Mouse (Mus musculus) heart, postnatal 0 days (tissue): ENCODE results near the gene Olfr1402. TPM values are rescaled to one million over a fixed set of nuclear protein-coding genes. Genes with fewer than 3 reads are reported as not detected.
A peak's percentile ranks its signal among the peaks of the same experiment; 100 is the strongest.

Source experiments
- ATAC-seq: fragments of 200-750 bp; cut with Nextera tagmentation; 2 replicates; pipeline ENCODE4 v1.8.0; 2017; ENCODE audit warnings: low read depth, moderate number of reproducible peaks, moderate library complexity; ENCODE audit not compliant: insufficient read depth
- DNase-seq: peaks from one replicate; pipeline ENCODE4 v3.0.0-alpha.2; 2016; ENCODE audit warnings: low spot score
- H3K27ac ChIP-seq: fragments of 300-500 bp; sonication (generic); 2 replicates; pipeline ENCODE4 v1.5.1; 2014; ENCODE audit warnings: low read depth, mild to moderate bottlenecking
- H3K27me3 ChIP-seq: fragments of 300-500 bp; sonication (generic); 2 replicates; pipeline ENCODE4 v1.6.1; 2014; ENCODE audit warnings: low read length, mixed read lengths; ENCODE audit not compliant: control insufficient read depth, insufficient read depth
- H3K36me3 ChIP-seq: fragments of 300-500 bp; sonication (generic); replicated peaks from 2 replicates; pipeline ENCODE4 v1.6.1; 2014; ENCODE audit warnings: low read length, mixed read lengths; ENCODE audit not compliant: control insufficient read depth, insufficient read depth
- H3K4me1 ChIP-seq: fragments of 300-500 bp; sonication (generic); 2 replicates; pipeline ENCODE4 v1.6.1; 2014; ENCODE audit warnings: antibody characterized with exemption; ENCODE audit not compliant: control insufficient read depth, insufficient read depth
- H3K4me2 ChIP-seq: fragments of 300-500 bp; sonication (generic); 2 replicates; pipeline ENCODE4 v1.6.1; 2014; ENCODE audit warnings: low read depth, mild to moderate bottlenecking, low read length, moderate library complexity
- H3K4me3 ChIP-seq: fragments of 300-500 bp; sonication (generic); 2 replicates; pipeline ENCODE4 v1.5.1; 2014; ENCODE audit warnings: low read depth, low read length
- H3K9ac ChIP-seq: fragments of 300-500 bp; sonication (generic); replicated peaks from 2 replicates; pipeline ENCODE4 v1.6.1; 2014; ENCODE audit warnings: low read depth, low read length, mixed read lengths
- H3K9me3 ChIP-seq: fragments of 300-500 bp; sonication (generic); replicated peaks from 2 replicates; pipeline ENCODE4 v1.6.1; 2016; ENCODE audit warnings: low read length; ENCODE audit not compliant: control insufficient read depth
- CTCF ChIP-seq: IDR thresholded peaks from 2 replicates; pipeline ENCODE4 v1.5.1; 2016; ENCODE audit warnings: antibody characterized with exemption, control low read depth, low read depth
- EP300 ChIP-seq: IDR thresholded peaks from 2 replicates; pipeline ENCODE4 v1.6.1; 2016; ENCODE audit warnings: antibody characterized with exemption, low read depth
- whole genome bisulfite sequencing: fragments of 180-500 bp; shearing (Covaris S2); extraction: QIAGEN DNeasy Blood & Tissue Kit; methylation state at CpG from one replicate; pipeline ENCODE4 v1.1.7; 2014; 5-methylcytosine and 5-hydroxymethylcytosine counted together
- polyA plus RNA-seq: library from polyadenylated mRNA; unstranded; fragments of >200 nt; fragmentation: Nextera tagmentation; extraction: Ambion mirVana; gene quantifications from 2 replicates; pipeline ENCODE4 v1.2.1, GENCODE M21; 2015
- total RNA-seq: library from RNA; depleted of rRNA; stranded (reverse); fragments of >200 nt; gene quantifications from 2 replicates; pipeline ENCODE4 v1.2.3, GENCODE M21; 2014; ENCODE audit warnings: low replicate concordance; rRNA removed

The Olfr1402 gene
- total and polyA plus RNA-seq, 2 experiments from 2014 or later, result not detected

DNA sequence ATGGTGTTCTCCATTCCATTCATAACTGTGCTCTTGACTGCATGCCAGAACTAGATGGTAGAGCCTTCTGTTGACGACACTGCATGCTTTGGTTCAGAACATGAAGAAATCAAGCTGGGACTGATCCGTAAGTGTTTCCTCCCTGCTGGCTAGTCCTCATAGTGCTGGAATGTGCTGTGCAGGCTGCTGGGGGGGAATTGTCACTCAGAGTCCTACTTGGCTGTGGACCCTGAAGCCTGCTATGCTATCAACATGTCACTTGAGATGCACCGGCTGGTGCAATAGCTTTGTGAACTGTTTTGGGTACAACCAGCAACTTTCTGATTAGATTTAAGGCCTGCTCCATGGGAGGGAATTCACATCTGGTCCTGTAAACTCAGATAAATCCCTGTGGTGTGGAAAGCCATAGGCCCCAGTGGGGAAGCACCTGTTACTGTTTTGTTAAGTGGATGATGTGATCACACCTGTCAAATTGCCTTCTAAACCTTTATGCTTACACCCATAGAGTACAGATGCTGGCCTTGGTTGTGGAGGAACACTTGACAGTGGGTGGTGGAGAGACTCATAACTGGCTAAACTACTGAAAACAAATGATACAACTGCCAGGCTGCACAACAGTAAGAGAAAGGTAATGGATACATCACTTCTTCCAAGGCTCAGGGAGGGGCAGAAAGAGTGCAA is 58.3 kb downstream of the Olfr1402 start:
- Histone ChIP-seq H3K27ac (no peak overlapping the region), H3K9me3 (no peaks in the 10 kb centered on the region), H3K4me2 (no peak overlapping the region), H3K4me1 (peaks cover 5% of the 10 kb centered on the region; the same call in 1 of the 2 replicates), H3K27me3 (no peaks in the 10 kb centered on the region), H3K4me3 (no peak overlapping the region), H3K9ac (no peak overlapping the region), H3K36me3 (no peaks in the 10 kb centered on the region)
- TF ChIP-seq CTCF (no peak), EP300 (no peak)
- 12% methylated on average over 3 of the region's 3 CpGs for WGBS
- DNase-seq (peak; percentile 63), ATAC-seq (peak; percentile 94)

DNA sequence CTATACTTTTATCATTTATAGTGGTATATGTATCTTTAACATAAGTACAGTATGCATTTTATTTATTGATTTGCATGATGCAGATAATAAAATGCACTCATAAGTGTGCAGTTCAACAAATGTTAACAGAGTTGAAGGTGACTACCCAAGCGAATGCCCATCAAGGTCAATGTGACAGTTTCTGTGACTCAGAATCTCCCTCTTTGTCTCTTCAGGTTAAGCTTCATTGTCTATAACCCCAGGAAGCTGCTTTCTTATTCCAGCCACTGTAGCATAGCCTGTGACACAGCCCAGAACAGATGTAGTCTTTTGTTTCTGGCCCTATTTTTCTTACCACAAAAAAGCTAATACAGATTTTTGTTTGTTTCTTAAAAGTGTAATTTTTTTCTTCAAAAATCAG is 63.4 kb downstream of the Olfr1402 start:
- WGBS, result 76% methylated on average over 1 of the region's 1 CpGs
- no peak for TF ChIP-seq CTCF
- no peak for TF ChIP-seq EP300

More for the DNA sequence above, 63.4 kb downstream of the Olfr1402 start:
- no peaks in the 10 kb centered on the region for H3K4me1 ChIP-seq
- H3K4me3 ChIP-seq, result no peak overlapping the region
- H3K9me3 ChIP-seq, result no peaks in the 10 kb centered on the region
- no peak overlapping the region for H3K4me2 ChIP-seq
- no peaks in the 10 kb centered on the region for H3K27me3 ChIP-seq
- ATAC-seq (no peak), DNase-seq (no peak)
- no peaks in the 10 kb centered on the region for H3K36me3 ChIP-seq
- no peak overlapping the region for H3K27ac ChIP-seq
- H3K9ac ChIP-seq, result no peak overlapping the region

Other genes with a start within 250 kb of the Olfr1402 start
- gene Bcl9, start 124.1 kb downstream of the Olfr1402 start, total RNA-seq, result 15.7 and 24.7 TPM in 2 replicates
- 22.7 TPM in 2 replicates for gene Bcl9, start 124.1 kb downstream of the Olfr1402 start, polyA plus RNA-seq
- gene Chd1l, start 188.2 kb upstream of the Olfr1402 start, total RNA-seq, result 7.6 and 13.0 TPM in 2 replicates
- 10.6 and 11.9 TPM in 2 replicates for gene Chd1l, start 188.2 kb upstream of the Olfr1402 start, polyA plus RNA-seq
- gene Fmo5, start 206.8 kb upstream of the Olfr1402 start, total RNA-seq, result 3.8 and 19.2 TPM in 2 replicates
- 4.6 and 5.0 TPM in 2 replicates for gene Fmo5, start 206.8 kb upstream of the Olfr1402 start, polyA plus RNA-seq
- 12.4 and 17.4 TPM in 2 replicates for gene Prkab2, start 236.2 kb upstream of the Olfr1402 start, total RNA-seq
- 9.3 and 10.5 TPM in 2 replicates for gene Prkab2, start 236.2 kb upstream of the Olfr1402 start, polyA plus RNA-seq